Mouse (Mus musculus): ENCODE measurements around the gene Haus8.
"Not testable (repeated sequence)": the region's sequence is repeated elsewhere in the genome, so short reads cannot be mapped to it uniquely, and the experiment has no call there.

GRCm38 (mm10) chr8:71286223-71286622, 13.5 kb upstream of the Haus8 start:
- TF ChIP-seq CTCF (IDR thresholded peaks at IDR 0.05; ENCODE audit: control insufficient read depth, insufficient read depth, insufficient read length); MYOG (IDR thresholded peaks at IDR 0.05; ENCODE audit: control insufficient read depth, extremely low read depth, insufficient read length); MYOD1 (IDR thresholded peaks at IDR 0.05; ENCODE audit: control insufficient read depth, insufficient read length, low read depth); FOSL1 (IDR thresholded peaks at IDR 0.05; ENCODE audit: insufficient read depth, low read length, poor library complexity, severe bottlenecking); MAX (IDR thresholded peaks at IDR 0.05); CEBPB (IDR thresholded peaks at IDR 0.05; ENCODE audit: low read depth): not testable (repeated sequence)

Measured in C2C12 (cell line).